Mouse (Mus musculus) kidney, adult 2 months (tissue): ENCODE results near the gene Ppie. TPM values are rescaled to one million over a fixed set of nuclear protein-coding genes. Genes with fewer than 3 reads are reported as not detected.
A peak's percentile ranks its signal among the peaks of the same experiment; 100 is the strongest.

Experiments
- DNase-seq: peaks from one replicate; pipeline ENCODE4 v3.0.0; 2021
- H3K27ac ChIP-seq: fragments of 200-500 bp; 2 replicates; pipeline ENCODE4 v1.5.1; 2012; ENCODE audit warnings: low read depth, low read length, control low read depth, inconsistent platforms; ENCODE audit not compliant: insufficient read depth
- H3K27me3 ChIP-seq: fragments of 200-500 bp; replicated peaks from 2 replicates; pipeline ENCODE4 v1.6.1; 2012; ENCODE audit warnings: mild to moderate bottlenecking, moderate library complexity, low read length, inconsistent platforms; ENCODE audit not compliant: control insufficient read depth, insufficient read depth
- H3K36me3 ChIP-seq: fragments of 200-500 bp; 2 replicates; pipeline ENCODE4 v1.6.1; 2012; ENCODE audit warnings: mild to moderate bottlenecking, moderate library complexity, low read length, inconsistent platforms; ENCODE audit not compliant: control insufficient read depth, insufficient read depth
- H3K4me1 ChIP-seq: fragments of 200-500 bp; 2 replicates; pipeline ENCODE4 v1.6.1; 2011; ENCODE audit warnings: low read length; ENCODE audit not compliant: control insufficient read depth, insufficient read depth
- H3K4me3 ChIP-seq: fragments of 200-500 bp; 2 replicates; pipeline ENCODE4 v1.5.1; 2011; ENCODE audit warnings: mild to moderate bottlenecking, low read depth, low read length, control low read depth; ENCODE audit not compliant: insufficient read depth
- CTCF ChIP-seq: fragments of 200-500 bp; conservative IDR thresholded peaks from 2 replicates; pipeline ENCODE4 v1.5.1; 2011; ENCODE audit warnings: low read depth, mild to moderate bottlenecking, control low read depth, low read length, moderate library complexity, mixed read lengths; ENCODE audit not compliant: insufficient read depth, insufficient read length
- POLR2A ChIP-seq: fragments of 200-500 bp; IDR thresholded peaks from one replicate; pipeline ENCODE4 v1.6.1; 2011; ENCODE audit warnings: low read depth, low read length, control low read depth
- WGBS: fragments of 180-500 bp; shearing (Covaris S2); methylation state at CpG from one replicate; pipeline ENCODE4 v1.1.7; 2018; 5-methylcytosine and 5-hydroxymethylcytosine counted together
- polyA plus RNA-seq: library from polyadenylated mRNA; depleted of rRNA; stranded (reverse); fragments of >200 nt; gene quantifications from 2 replicates; pipeline ENCODE4 v1.2.3, GENCODE M21; 2012

Gene Ppie
- polyA plus RNA-seq, 1 experiment = 17.3 TPM

GRCm38 (mm10) chr4:123104651-123105450 lies 34.9 kb downstream of the Ppie start, which contains the start of gene Bmp8b:
TSS of gene Bmp8b (plus strand) at chr4:123105165.
- Histone ChIP-seq H3K36me3 (no peaks in the 10 kb centered on the region), H3K4me1 (no peaks in the 10 kb centered on the region), H3K27ac (no peak within 1 kb of the TSS), H3K4me3 (peak within 1 kb of the TSS; percentile 25; the same call in 1 of the 2 replicates), H3K27me3 (peaks cover 4% of the 10 kb centered on the region; the same call in 1 of the 2 replicates)
- peak; percentile 40 for DNase-seq
- TF ChIP-seq POLR2A = no peak
- TF ChIP-seq CTCF = no peak
- 7% methylated on average over 75 of the region's 75 CpGs for WGBS

DNA sequence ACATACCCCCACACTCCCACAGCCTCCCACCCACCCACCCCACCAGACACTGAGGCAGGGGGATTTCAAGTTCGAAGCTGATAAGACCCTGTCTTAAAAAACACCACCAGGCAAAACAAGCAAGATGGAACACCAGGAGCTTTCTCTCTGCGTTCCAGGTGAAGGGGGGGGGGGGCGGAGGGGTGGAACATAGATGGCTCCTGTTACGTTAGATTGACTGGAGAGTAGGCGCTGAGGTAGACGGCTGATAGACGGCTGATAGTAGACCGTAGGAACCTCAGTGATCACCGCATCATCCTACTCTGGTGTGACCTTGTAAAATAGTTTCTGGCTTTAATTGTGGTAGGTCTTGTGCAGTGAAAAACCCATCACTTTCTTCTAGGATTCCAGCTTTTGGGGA lies 45.9 kb downstream of the Ppie start:
- Histone ChIP-seq H3K4me3 (no peak overlapping the region), H3K36me3 (no peaks in the 10 kb centered on the region), H3K4me1 (no peaks in the 10 kb centered on the region), H3K27ac (no peak overlapping the region), H3K27me3 (no peaks in the 10 kb centered on the region)
- DNase-seq = no peak
- 58% methylated on average over 9 of the region's 9 CpGs for WGBS
- no peak for TF ChIP-seq CTCF
- TF ChIP-seq POLR2A = no peak

DNA sequence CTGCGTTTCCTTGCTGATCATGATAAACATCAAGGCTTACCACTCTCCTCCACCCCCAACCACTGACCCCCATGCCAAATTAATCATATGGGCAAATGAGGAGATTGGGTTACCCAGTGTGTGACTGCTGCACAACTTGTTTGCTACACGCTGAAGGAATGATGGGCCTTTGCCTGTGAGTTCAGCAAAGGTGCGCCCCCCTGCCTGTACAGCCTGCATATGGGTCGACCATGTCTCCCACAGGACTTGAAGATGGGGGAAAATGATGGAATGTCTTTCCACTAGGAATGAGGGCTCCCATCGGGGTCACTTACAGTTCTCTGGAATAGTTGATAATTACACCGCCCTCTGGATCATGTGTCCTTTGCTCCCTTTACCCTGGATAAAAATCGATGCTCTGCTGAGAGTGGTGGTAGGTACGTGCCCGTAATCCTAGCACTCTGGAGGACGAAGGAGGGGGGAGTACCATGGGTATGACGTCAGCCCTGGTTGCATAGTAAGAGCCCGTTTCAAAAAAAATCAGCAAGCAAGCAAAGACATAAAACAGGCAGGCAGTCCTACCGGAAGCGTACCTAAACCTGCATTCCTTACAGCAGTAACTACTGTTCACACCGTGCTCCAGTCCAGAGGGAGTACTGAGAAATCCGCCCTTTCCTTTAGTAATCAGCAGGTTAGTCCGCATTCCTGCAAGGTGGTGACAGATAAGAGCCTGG lies 46.5 kb downstream of the Ppie start:
- Histone ChIP-seq H3K4me3 (no peak overlapping the region), H3K27ac (no peak overlapping the region), H3K27me3 (no peaks in the 10 kb centered on the region), H3K4me1 (no peaks in the 10 kb centered on the region), H3K36me3 (no peaks in the 10 kb centered on the region)
- no peak for DNase-seq
- TF ChIP-seq POLR2A (no peak), CTCF (no peak)
- WGBS = 38% methylated on average over 17 of the region's 17 CpGs

GRCm38 (mm10) chr4:123092621-123093020 lies 47.1 kb downstream of the Ppie start:
- Histone ChIP-seq H3K27ac (no peak overlapping the region), H3K4me3 (no peak overlapping the region), H3K4me1 (no peaks in the 10 kb centered on the region), H3K27me3 (no peaks in the 10 kb centered on the region), H3K36me3 (no peaks in the 10 kb centered on the region)
- 78% methylated on average over 5 of the region's 5 CpGs for WGBS
- TF ChIP-seq POLR2A = no peak
- TF ChIP-seq CTCF = no peak
- DNase-seq = no peak

- TF ChIP-seq CTCF (no peak), POLR2A (no peak)
- Histone ChIP-seq H3K36me3 (no peaks in the 10 kb centered on the region), H3K27me3 (no peaks in the 10 kb centered on the region), H3K4me3 (no peak overlapping the region), H3K27ac (no peak overlapping the region), H3K4me1 (no peaks in the 10 kb centered on the region)
- 85% methylated on average over 4 of the region's 4 CpGs for WGBS
- DNase-seq = no peak
Observed at GRCm38 (mm10) chr4:123086381-123086780, 53.4 kb downstream of the Ppie start.

DNA sequence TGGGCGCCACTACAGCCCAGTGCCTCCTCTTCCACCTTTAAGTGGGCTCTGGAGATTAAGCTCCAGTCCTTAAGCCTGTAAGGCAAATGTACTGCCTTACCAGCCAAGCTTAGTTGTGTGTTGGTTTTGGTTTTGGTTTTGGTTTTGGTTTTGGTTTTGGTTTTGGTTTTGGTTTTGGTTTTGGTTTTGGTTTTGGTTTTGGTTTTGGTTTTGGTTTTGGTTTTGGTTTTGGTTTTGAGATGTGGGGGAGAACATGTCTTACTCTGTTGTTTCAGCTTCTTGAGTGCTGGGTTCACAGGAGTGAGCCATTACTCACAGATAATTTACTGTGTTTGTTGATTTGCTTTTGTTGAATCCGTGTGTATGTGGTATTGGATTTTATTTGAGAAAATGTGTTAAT lies 54.5 kb downstream of the Ppie start:
- Histone ChIP-seq H3K36me3 (no peaks in the 10 kb centered on the region), H3K4me1 (no peaks in the 10 kb centered on the region), H3K4me3 (no peak overlapping the region), H3K27me3 (no peaks in the 10 kb centered on the region), H3K27ac (no peak overlapping the region)
- TF ChIP-seq POLR2A (no peak), CTCF (no peak)
- DNase-seq = no peak
- 87% methylated on average over 2 of the region's 2 CpGs for whole genome bisulfite sequencing

GRCm38 (mm10) chr4:123083323-123083902 lies 56.3 kb downstream of the Ppie start:
- no peaks in the 10 kb centered on the region for H3K27me3 ChIP-seq
- WGBS = 55% methylated on average over 13 of the region's 13 CpGs
- H3K27ac ChIP-seq = no peak overlapping the region
- TF ChIP-seq POLR2A (no peak), CTCF (no peak)
- no peak for DNase-seq
- no peak overlapping the region for H3K4me3 ChIP-seq
- no peaks in the 10 kb centered on the region for H3K4me1 ChIP-seq
- H3K36me3 ChIP-seq = no peaks in the 10 kb centered on the region
